Mouse (Mus musculus): Measurements from ENCODE around the gene Ddit4.

DNA sequence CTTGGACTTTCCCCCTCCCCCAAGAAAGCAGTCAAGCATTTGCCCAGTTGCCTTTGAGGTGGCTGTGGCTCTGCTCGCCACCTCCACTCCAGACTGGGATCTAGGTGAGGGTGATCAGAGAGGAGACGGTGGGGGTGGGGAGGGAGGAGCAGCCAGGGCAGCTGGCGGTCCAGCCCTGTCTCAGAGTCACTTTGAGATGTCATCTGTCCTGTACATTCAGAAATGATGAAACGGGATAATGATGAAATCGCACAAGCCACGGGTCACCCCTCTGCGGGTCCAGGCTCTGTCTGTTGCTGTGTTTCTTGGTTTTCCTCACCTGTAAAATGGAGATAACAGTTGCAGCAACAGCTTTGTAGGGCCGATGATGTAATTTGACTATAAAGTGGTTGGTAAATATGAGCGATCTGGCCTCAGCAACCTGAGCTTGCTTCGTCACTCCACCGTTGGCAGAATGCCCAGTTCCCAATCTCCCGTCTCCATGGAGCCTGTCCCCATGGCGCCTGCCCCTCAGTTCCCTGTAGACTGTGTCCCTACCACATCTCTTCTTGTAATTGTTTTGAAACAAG is 8.1 kb downstream of the Ddit4 start:
- no peak for TF ChIP-seq POLR2A (IDR thresholded peaks at IDR 0.05; ENCODE audit: low read depth, low read length)
- TF ChIP-seq CTCF (IDR thresholded peaks at IDR 0.05; ENCODE audit: extremely low read depth, insufficient read depth, insufficient read length, insufficient replicate concordance): no peak

Measured in spleen, adult 2 months (tissue).